Mouse (Mus musculus) liver, adult 2 months (tissue): ENCODE measurements around the gene Rere.

Source experiments
- CTCF ChIP-seq: fragments of 200-500 bp; IDR thresholded peaks from 2 replicates; pipeline ENCODE4 v1.5.1; 2011; ENCODE audit warnings: low read depth, low read length, control low read depth
- POLR2A ChIP-seq: fragments of 200-500 bp; IDR thresholded peaks from 2 replicates; pipeline ENCODE4 v1.6.1; 2011; ENCODE audit warnings: low read length, control low read depth; ENCODE audit not compliant: insufficient read depth; ENCODE audit errors: extremely low read depth

DNA sequence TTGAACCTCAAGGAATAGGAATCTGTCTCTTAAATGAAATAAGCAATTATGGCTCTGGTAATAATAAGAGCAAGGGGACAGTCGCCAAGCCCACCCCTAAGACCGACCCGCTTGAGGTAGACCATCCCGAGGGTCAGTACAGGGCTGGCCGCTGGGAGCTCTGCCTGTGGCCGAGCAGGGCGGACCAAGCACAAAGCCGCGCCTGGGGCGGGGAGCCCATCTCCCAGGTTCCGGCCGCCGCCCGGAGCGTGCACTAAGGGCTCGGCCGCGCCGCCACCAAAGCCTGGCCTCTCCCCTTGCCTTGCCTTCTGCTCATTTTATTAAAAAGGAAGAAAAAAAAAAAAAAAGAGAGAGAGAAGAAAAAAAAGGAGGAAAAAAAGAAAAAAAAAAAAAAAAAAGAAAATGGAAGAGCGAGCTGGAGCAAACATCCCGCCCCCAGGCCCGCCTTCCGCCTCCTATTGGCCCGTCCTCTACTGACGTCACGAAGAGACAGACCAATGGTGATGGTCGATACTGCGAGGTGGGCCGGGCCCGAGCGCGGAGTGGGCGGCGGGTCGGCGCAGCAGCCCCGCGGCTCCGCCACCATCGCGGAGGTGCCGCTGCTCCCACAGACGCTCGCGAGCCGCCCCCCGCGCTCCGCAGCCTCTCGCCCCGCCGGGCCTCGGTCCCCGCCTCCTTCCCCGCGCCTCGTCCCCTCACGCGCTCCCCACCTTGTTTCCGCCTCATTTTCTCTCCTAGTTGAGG is at the start of gene Rere:
- TF ChIP-seq POLR2A: peak; percentile 92
- TF ChIP-seq CTCF: peak; percentile 41; the same call in 1 of the 2 replicates
